Mouse (Mus musculus) liver, embryonic 15.5 days (tissue): Measurements from ENCODE around the gene Pex14. TPM values are rescaled to one million over a fixed set of nuclear protein-coding genes. Genes with fewer than 3 reads are reported as not detected.
A peak's percentile ranks its signal among the peaks of the same experiment; 100 is the strongest.

Experiments used
- ATAC-seq: fragments of 200-750 bp; cut with Nextera tagmentation; 2 replicates; pipeline ENCODE4 v1.8.0; 2017; ENCODE audit warnings: moderate number of reproducible peaks, mild to moderate bottlenecking, moderate library complexity; ENCODE audit not compliant: insufficient read depth
- H3K27ac ChIP-seq: fragments of 300-500 bp; sonication (generic); replicated peaks from 2 replicates; pipeline ENCODE4 v1.5.1; 2015; ENCODE audit warnings: mild to moderate bottlenecking, inconsistent platforms
- H3K27me3 ChIP-seq: fragments of 300-500 bp; sonication (generic); 2 replicates; pipeline ENCODE4 v1.6.1; 2015; ENCODE audit warnings: mild to moderate bottlenecking, inconsistent platforms
- H3K36me3 ChIP-seq: fragments of 300-500 bp; sonication (generic); replicated peaks from 2 replicates; pipeline ENCODE4 v1.6.1; 2015; ENCODE audit warnings: moderate library complexity, mild to moderate bottlenecking, inconsistent platforms
- H3K4me1 ChIP-seq: fragments of 300-500 bp; sonication (generic); replicated peaks from 2 replicates; pipeline ENCODE4 v1.6.1; 2015; ENCODE audit warnings: inconsistent platforms
- H3K4me2 ChIP-seq: fragments of 300-500 bp; sonication (generic); 2 replicates; pipeline ENCODE4 v1.6.1; 2015; ENCODE audit warnings: moderate library complexity, mild to moderate bottlenecking, inconsistent platforms
- H3K4me3 ChIP-seq: fragments of 300-500 bp; sonication (generic); replicated peaks from 2 replicates; pipeline ENCODE4 v1.5.1; 2015; ENCODE audit warnings: mild to moderate bottlenecking, inconsistent platforms
- H3K9ac ChIP-seq: fragments of 300-500 bp; sonication (generic); 2 replicates; pipeline ENCODE4 v1.6.1; 2015; ENCODE audit warnings: moderate library complexity, mild to moderate bottlenecking, inconsistent platforms
- H3K9me3 ChIP-seq: fragments of 300-500 bp; sonication (generic); replicated peaks from 2 replicates; pipeline ENCODE4 v1.6.1; 2016; ENCODE audit warnings: inconsistent platforms
- WGBS: fragments of 180-500 bp; shearing (Covaris S2); methylation state at CpG from one replicate; pipeline ENCODE4 v1.1.7; 2015; ENCODE audit warnings: mixed read lengths; ENCODE audit not compliant: insufficient replicate concordance; 5-methylcytosine and 5-hydroxymethylcytosine counted together
- polyA plus RNA-seq: library from polyadenylated mRNA; unstranded; fragments of >200 nt; fragmentation: Nextera tagmentation; extraction: Ambion mirVana; gene quantifications from 2 replicates; pipeline ENCODE4 v1.2.1, GENCODE M21; 2015

The Pex14 gene
- polyA plus RNA-seq, 1 experiment from 2014 or later: 27.2 TPM

GRCm38 (mm10) chr4:148930721-148931229 lies 168.9 kb downstream of the Pex14 start:
- Histone ChIP-seq H3K27me3 (no peaks in the 10 kb centered on the region), H3K4me3 (no peak overlapping the region), H3K27ac (no peak overlapping the region), H3K9me3 (no peaks in the 10 kb centered on the region), H3K9ac (no peak overlapping the region), H3K4me2 (no peak overlapping the region), H3K4me1 (peaks cover 20% of the 10 kb centered on the region; the same call in 1 of the 2 replicates), H3K36me3 (no peaks in the 10 kb centered on the region)
- ATAC-seq: no peak
- WGBS: 59% methylated on average over 9 of the region's 9 CpGs

- 76% methylated on average over 16 of the region's 16 CpGs for WGBS
- Histone ChIP-seq H3K27me3 (0 out of 2 replicates have a peak, but pooled peaks cover 4% of the 10 kb centered on the region), H3K4me2 (no peak overlapping the region), H3K9me3 (no peaks in the 10 kb centered on the region), H3K4me1 (peaks cover 18% of the 10 kb centered on the region; the same call in 1 of the 2 replicates), H3K9ac (no peak overlapping the region), H3K27ac (no peak overlapping the region), H3K4me3 (no peak overlapping the region), H3K36me3 (no peaks in the 10 kb centered on the region)
- no peak for ATAC-seq
Observed at GRCm38 (mm10) chr4:148928876-148929275, 170.8 kb downstream of the Pex14 start.

- Histone ChIP-seq H3K4me2 (no peak overlapping the region), H3K9me3 (no peaks in the 10 kb centered on the region), H3K4me1 (peaks cover 18% of the 10 kb centered on the region; the same call in 1 of the 2 replicates), H3K27ac (no peak overlapping the region), H3K27me3 (0 out of 2 replicates have a peak, but pooled peaks cover 4% of the 10 kb centered on the region), H3K4me3 (no peak overlapping the region), H3K36me3 (no peaks in the 10 kb centered on the region), H3K9ac (no peak overlapping the region)
- no peak for ATAC-seq
- 30% methylated on average over 9 of the region's 9 CpGs for WGBS
Observed at GRCm38 (mm10) chr4:148928316-148928715, 171.4 kb downstream of the Pex14 start.

GRCm38 (mm10) chr4:148926459-148926858 lies 173.2 kb downstream of the Pex14 start:
- no peak overlapping the region for H3K27ac ChIP-seq
- H3K27me3 ChIP-seq: peaks cover 20% of the 10 kb centered on the region
- H3K9ac ChIP-seq: no peak overlapping the region
- no peak overlapping the region for H3K4me3 ChIP-seq
- 37% methylated on average over 8 of the region's 8 CpGs for WGBS
- H3K9me3 ChIP-seq: no peaks in the 10 kb centered on the region
- H3K4me1 ChIP-seq: peaks cover 18% of the 10 kb centered on the region; the same call in 1 of the 2 replicates
- no peaks in the 10 kb centered on the region for H3K36me3 ChIP-seq
- no peak for ATAC-seq
- H3K4me2 ChIP-seq: no peak overlapping the region

DNA sequence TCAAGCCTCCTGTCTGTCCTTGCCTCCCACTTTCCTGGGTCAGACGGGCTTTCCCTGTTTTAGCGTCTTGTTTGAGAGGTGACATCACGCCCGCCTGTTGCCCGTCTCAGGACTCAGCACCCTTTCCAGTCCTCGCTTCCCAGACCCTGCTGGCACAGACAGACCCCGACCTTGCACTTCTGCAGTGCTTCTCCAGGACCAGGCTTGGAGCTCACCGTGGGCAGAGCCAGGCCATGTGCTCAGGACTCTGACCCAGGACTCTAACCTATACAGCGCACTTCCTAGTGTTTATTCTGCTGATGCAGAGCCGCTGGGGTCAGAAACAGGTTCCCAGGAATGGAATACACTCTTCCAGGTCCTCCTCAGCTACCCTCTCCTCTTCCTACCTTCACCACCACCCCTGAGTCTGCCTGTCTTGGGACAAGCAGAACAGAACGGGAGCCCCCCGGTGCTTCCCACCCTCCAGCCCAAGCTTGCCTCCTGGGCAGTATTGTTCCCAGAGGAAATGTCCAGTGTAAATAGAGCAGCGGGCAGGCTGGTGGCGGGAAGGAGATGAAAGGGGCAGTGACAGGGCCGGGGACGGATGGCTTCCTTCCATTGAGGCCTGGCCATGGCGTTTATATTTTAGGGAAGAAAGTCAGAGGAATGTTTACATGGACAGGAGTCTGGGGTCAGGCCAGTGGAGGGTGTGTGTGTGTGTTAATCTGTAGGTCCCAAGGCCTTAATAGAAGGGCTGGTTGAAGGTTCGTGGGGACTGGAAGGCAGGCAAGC lies 173.9 kb downstream of the Pex14 start:
- WGBS: 36% methylated on average over 18 of the region's 18 CpGs
- no peaks in the 10 kb centered on the region for H3K9me3 ChIP-seq
- H3K9ac ChIP-seq: no peak overlapping the region
- H3K4me1 ChIP-seq: peaks cover 18% of the 10 kb centered on the region; the same call in 1 of the 2 replicates
- H3K27ac ChIP-seq: 0 out of 2 replicates have a peak overlapping the region, but pooled peaks have one; percentile 24
- peaks cover 27% of the 10 kb centered on the region for H3K27me3 ChIP-seq
- H3K4me2 ChIP-seq: no peak overlapping the region
- no peaks in the 10 kb centered on the region for H3K36me3 ChIP-seq
- no peak overlapping the region for H3K4me3 ChIP-seq
- ATAC-seq: peak; percentile 64

DNA sequence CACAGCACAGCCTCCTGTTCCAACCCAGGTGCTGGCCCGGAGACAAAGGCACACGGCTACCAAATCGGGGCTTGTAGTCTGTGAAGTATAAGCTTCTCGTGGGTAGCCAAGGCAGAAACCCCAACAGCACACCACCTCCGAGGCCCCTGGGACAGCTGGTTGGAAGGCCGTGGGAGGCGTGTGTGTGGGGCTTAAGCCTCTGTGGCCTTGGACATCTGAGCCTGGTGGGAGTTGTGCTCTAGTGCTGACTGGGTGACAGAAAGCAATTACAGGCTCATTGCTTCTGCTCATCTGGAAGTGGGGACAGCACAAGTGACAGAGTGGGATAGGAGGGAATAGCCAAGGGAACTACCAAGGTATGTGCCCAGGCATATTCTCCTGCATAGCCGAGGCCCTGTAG lies 175.7 kb downstream of the Pex14 start:
- H3K4me3 ChIP-seq: no peak overlapping the region
- no peak for ATAC-seq
- H3K27me3 ChIP-seq: peaks cover 43% of the 10 kb centered on the region
- no peak overlapping the region for H3K27ac ChIP-seq
- no peak overlapping the region for H3K9ac ChIP-seq
- H3K4me2 ChIP-seq: no peak overlapping the region
- 59% methylated on average over 8 of the region's 8 CpGs for WGBS
- H3K36me3 ChIP-seq: no peaks in the 10 kb centered on the region
- peaks cover 18% of the 10 kb centered on the region; the same call in 1 of the 2 replicates for H3K4me1 ChIP-seq
- no peaks in the 10 kb centered on the region for H3K9me3 ChIP-seq

GRCm38 (mm10) chr4:148923414-148923813 lies 176.3 kb downstream of the Pex14 start:
- Histone ChIP-seq H3K4me2 (no peak overlapping the region), H3K4me1 (peaks cover 18% of the 10 kb centered on the region; the same call in 1 of the 2 replicates), H3K36me3 (no peaks in the 10 kb centered on the region), H3K27ac (no peak overlapping the region), H3K4me3 (no peak overlapping the region), H3K9ac (no peak overlapping the region), H3K27me3 (peaks cover 43% of the 10 kb centered on the region), H3K9me3 (no peaks in the 10 kb centered on the region)
- WGBS: 43% methylated on average over 9 of the region's 9 CpGs
- no peak for ATAC-seq

GRCm38 (mm10) chr4:148922221-148922700 lies 177.4 kb downstream of the Pex14 start:
- 29% methylated on average over 16 of the region's 16 CpGs for WGBS
- Histone ChIP-seq H3K9ac (no peak overlapping the region), H3K27me3 (peaks cover 43% of the 10 kb centered on the region)

DNA sequence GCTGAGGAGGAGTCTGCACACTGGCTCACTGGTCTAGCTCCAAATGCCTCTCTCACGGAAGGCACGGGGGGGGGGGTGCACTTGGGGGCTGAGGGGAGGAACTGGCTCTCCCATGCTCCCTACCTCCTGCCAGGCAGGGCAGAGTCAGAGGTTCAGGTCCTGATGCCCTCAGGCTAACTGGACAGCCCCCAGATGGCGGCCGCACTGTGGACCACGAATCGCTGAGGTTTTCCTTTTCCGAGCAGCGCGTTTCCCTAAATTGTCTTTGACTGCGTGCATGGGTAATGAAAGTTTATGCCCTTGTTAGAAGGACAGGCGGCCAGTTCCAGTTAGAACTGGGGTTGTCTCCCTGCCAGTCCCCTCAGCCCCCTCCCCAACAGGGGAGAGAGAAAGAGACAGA lies 179.1 kb downstream of the Pex14 start:
- no peak overlapping the region for H3K4me3 ChIP-seq
- no peak overlapping the region for H3K4me2 ChIP-seq
- no peak overlapping the region for H3K9ac ChIP-seq
- H3K4me1 ChIP-seq: peaks cover 6% of the 10 kb centered on the region; the same call in 1 of the 2 replicates
- no peak for ATAC-seq
- no peaks in the 10 kb centered on the region for H3K36me3 ChIP-seq
- H3K27ac ChIP-seq: no peak overlapping the region
- no peaks in the 10 kb centered on the region for H3K9me3 ChIP-seq
- peaks cover 44% of the 10 kb centered on the region for H3K27me3 ChIP-seq
- WGBS: 10% methylated on average over 11 of the region's 11 CpGs

More at GRCm38 (mm10) chr4:148922221-148922700, 177.4 kb downstream of the Pex14 start:
- Histone ChIP-seq H3K4me1 (peaks cover 18% of the 10 kb centered on the region; the same call in 1 of the 2 replicates), H3K4me2 (peak overlapping the region; percentile 20; the same call in 1 of the 2 replicates), H3K36me3 (no peaks in the 10 kb centered on the region), H3K4me3 (no peak overlapping the region), H3K9me3 (no peaks in the 10 kb centered on the region), H3K27ac (no peak overlapping the region)
- no peak for ATAC-seq

GRCm38 (mm10) chr4:148918707-148919447 lies 180.8 kb downstream of the Pex14 start:
- H3K9ac ChIP-seq: no peak overlapping the region
- no peaks in the 10 kb centered on the region for H3K4me1 ChIP-seq
- no peak for ATAC-seq
- no peaks in the 10 kb centered on the region for H3K36me3 ChIP-seq
- no peak overlapping the region for H3K27ac ChIP-seq
- no peaks in the 10 kb centered on the region for H3K9me3 ChIP-seq
- 68% methylated on average over 15 of the region's 15 CpGs for WGBS
- no peak overlapping the region for H3K4me2 ChIP-seq
- no peak overlapping the region for H3K4me3 ChIP-seq
- H3K27me3 ChIP-seq: peaks cover 42% of the 10 kb centered on the region

- Histone ChIP-seq H3K36me3 (no peaks in the 10 kb centered on the region), H3K4me2 (no peak overlapping the region), H3K9ac (no peak overlapping the region), H3K4me3 (no peak overlapping the region), H3K27ac (no peak overlapping the region), H3K4me1 (no peaks in the 10 kb centered on the region), H3K27me3 (peaks cover 20% of the 10 kb centered on the region), H3K9me3 (no peaks in the 10 kb centered on the region)
- WGBS: 77% methylated on average over 15 of the region's 15 CpGs
- ATAC-seq: no peak
Observed at GRCm38 (mm10) chr4:148915849-148916248, 183.8 kb downstream of the Pex14 start.
